Mouse (Mus musculus): ENCODE measurements at regions not wholly inside any gene's neighbourhood (a gene's known extent, or its start where the extent isn't known, plus 50 kb on each side); places are given as distances from the start of the nearest gene placed in this dataset.

DNA sequence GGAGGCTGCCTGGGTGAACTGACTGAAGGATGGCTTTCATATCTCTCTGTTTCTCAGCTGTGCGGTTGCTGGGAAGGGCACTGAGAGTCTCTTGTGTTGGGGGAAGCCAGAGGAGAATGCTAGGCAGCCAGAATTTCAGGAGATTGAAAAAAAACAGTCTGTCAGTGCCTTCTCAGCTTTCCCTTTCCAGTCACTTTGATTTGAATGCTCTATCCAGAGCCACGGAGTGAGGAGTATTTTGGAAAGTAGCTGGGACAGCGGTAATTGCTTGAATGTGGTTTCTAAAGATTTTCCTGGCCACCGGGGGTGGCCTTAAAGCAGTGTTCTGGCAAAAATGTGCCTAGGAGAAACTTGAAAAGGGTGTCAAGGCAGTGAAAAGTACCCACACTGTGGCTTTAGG, 142.4 kb downstream of the Enc1 start:
- H3K27me3 ChIP-seq (ENCODE audit: control insufficient read depth, insufficient read depth, insufficient read length) = no peaks in the 10 kb centered on the region
- H3K36me3 ChIP-seq (ENCODE audit: control insufficient read depth, insufficient read depth) = no peaks in the 10 kb centered on the region
- no peaks in the 10 kb centered on the region for H3K79me3 ChIP-seq (ENCODE audit: low read depth)
- no peaks in the 10 kb centered on the region for H3K79me2 ChIP-seq (ENCODE audit: control insufficient read depth, insufficient read depth)
- TF ChIP-seq CTCF (IDR thresholded peaks at IDR 0.05; ENCODE audit: control insufficient read depth, insufficient read depth, insufficient read length) (no peak), FOSL1 (IDR thresholded peaks at IDR 0.05; ENCODE audit: insufficient read depth, low read length, poor library complexity, severe bottlenecking) (no peak), MYOG (IDR thresholded peaks at IDR 0.05; ENCODE audit: control insufficient read depth, extremely low read depth, insufficient read length) (no peak), MYOD1 (IDR thresholded peaks at IDR 0.05; ENCODE audit: control insufficient read depth, insufficient read length, low read depth) (no peak), CEBPB (IDR thresholded peaks at IDR 0.05; ENCODE audit: low read depth) (no peak), USF1 (IDR thresholded peaks at IDR 0.05; ENCODE audit: low read depth) (no peak), MAX (IDR thresholded peaks at IDR 0.05) (no peak)
- H3ac ChIP-seq (ENCODE audit: control insufficient read depth, insufficient read length, low read depth) = no peak overlapping the region
- no peak overlapping the region for H3K4me3 ChIP-seq (ENCODE audit: insufficient read depth, poor library complexity, severe bottlenecking)

DNA sequence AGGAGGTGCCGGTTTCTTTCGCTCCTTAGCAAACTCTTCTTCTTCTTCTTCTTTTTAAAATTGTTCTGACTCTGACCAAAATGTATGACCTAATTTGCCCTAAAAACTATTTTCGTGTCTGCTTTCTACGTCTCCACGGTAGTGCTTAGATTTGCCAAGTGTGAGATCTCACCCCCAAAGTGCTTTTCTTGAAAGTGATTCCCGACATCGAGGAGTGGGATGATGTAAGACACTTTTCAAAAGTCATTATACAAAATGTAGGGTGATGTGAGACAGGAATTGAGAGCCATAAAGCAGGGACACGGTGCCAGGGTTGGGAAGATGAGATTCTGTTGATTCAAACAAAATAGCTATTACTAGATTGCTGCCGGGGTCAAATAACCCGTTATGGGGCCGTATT, 139.5 kb downstream of the Enc1 start:
- Histone ChIP-seq H3K79me3 (ENCODE audit: low read depth) (no peaks in the 10 kb centered on the region), H3K79me2 (ENCODE audit: control insufficient read depth, insufficient read depth) (no peaks in the 10 kb centered on the region), H3ac (ENCODE audit: control insufficient read depth, insufficient read length, low read depth) (no peak overlapping the region), H3K36me3 (ENCODE audit: control insufficient read depth, insufficient read depth) (no peaks in the 10 kb centered on the region), H3K4me3 (ENCODE audit: insufficient read depth, poor library complexity, severe bottlenecking) (no peak overlapping the region), H3K27me3 (ENCODE audit: control insufficient read depth, insufficient read depth, insufficient read length) (no peaks in the 10 kb centered on the region)
- TF ChIP-seq MYOD1 (IDR thresholded peaks at IDR 0.05; ENCODE audit: control insufficient read depth, insufficient read length, low read depth) = no peak
- no peak for TF ChIP-seq CTCF (IDR thresholded peaks at IDR 0.05; ENCODE audit: control insufficient read depth, insufficient read depth, insufficient read length)
- TF ChIP-seq USF1 (IDR thresholded peaks at IDR 0.05; ENCODE audit: low read depth) = no peak
- no peak for TF ChIP-seq FOSL1 (IDR thresholded peaks at IDR 0.05; ENCODE audit: insufficient read depth, low read length, poor library complexity, severe bottlenecking)
- TF ChIP-seq CEBPB (IDR thresholded peaks at IDR 0.05; ENCODE audit: low read depth) = no peak
- no peak for TF ChIP-seq MAX (IDR thresholded peaks at IDR 0.05)

DNA sequence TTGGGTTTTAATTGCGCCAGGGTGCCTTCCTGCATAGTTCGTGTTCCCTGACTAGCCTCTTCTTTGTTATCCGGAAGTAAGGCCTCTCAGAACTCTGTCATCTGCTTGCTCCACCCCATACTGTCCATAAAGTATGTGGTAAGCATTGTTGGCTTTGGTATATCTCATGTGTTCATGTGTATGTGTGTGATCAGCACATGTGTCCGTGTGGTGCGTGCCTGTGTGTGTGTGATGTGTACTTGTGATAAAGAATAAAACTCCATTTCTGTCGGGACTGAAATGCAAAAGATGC, 135.3 kb downstream of the Enc1 start:
- Histone ChIP-seq H3K4me3 (ENCODE audit: insufficient read depth, poor library complexity, severe bottlenecking) (no peak overlapping the region), H3K27me3 (ENCODE audit: control insufficient read depth, insufficient read depth, insufficient read length) (no peaks in the 10 kb centered on the region), H3K79me2 (ENCODE audit: control insufficient read depth, insufficient read depth) (no peaks in the 10 kb centered on the region), H3ac (ENCODE audit: control insufficient read depth, insufficient read length, low read depth) (no peak overlapping the region), H3K79me3 (ENCODE audit: low read depth) (no peaks in the 10 kb centered on the region), H3K36me3 (ENCODE audit: control insufficient read depth, insufficient read depth) (no peaks in the 10 kb centered on the region)
- TF ChIP-seq CTCF (IDR thresholded peaks at IDR 0.05; ENCODE audit: control insufficient read depth, insufficient read depth, insufficient read length) (no peak), FOSL1 (IDR thresholded peaks at IDR 0.05; ENCODE audit: insufficient read depth, low read length, poor library complexity, severe bottlenecking) (no peak)

DNA sequence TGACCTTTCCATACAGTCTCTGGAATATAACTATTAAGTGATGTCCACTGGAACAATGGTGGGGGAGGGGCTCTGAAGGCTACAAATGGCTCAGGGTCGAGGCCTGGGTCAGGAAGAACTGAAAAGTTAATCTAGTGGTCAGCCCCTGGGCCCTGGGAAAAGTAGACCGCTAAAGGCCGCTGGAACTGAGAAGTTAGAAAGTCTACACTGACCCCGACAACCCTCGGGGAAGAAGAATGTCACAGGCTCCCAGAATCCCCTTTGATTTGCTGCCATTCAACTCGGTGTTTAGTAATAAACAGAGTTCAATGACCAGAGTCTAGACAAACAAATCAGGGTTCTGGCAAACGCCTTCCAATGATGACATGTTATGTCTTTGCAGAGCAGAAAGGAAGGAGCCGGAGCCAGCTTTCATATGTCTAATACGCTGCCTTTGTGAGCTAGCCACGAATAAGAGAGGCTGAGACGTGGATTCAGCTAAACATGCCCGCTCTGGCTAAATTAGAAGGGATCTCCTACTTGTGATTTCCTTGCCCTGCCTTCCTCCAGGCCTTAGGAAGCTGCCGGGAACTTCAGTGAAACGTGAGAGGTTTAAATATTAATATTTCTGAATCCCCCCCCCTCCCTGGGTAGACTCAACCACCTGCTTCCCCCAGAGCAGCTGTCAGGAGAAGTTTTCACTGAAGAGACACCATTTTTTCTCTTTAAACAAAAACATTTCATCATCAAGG, 134.8 kb downstream of the Enc1 start:
- no peak overlapping the region for H3K4me3 ChIP-seq (ENCODE audit: insufficient read depth, poor library complexity, severe bottlenecking)
- no peak overlapping the region for H3ac ChIP-seq (ENCODE audit: control insufficient read depth, insufficient read length, low read depth)
- TF ChIP-seq MYOG (IDR thresholded peaks at IDR 0.05; ENCODE audit: control insufficient read depth, extremely low read depth, insufficient read length) (no peak), MYOD1 (IDR thresholded peaks at IDR 0.05; ENCODE audit: control insufficient read depth, insufficient read length, low read depth) (no peak), MAX (IDR thresholded peaks at IDR 0.05) (no peak), FOSL1 (IDR thresholded peaks at IDR 0.05; ENCODE audit: insufficient read depth, low read length, poor library complexity, severe bottlenecking) (no peak), CTCF (IDR thresholded peaks at IDR 0.05; ENCODE audit: control insufficient read depth, insufficient read depth, insufficient read length) (no peak), CEBPB (IDR thresholded peaks at IDR 0.05; ENCODE audit: low read depth) (no peak), USF1 (IDR thresholded peaks at IDR 0.05; ENCODE audit: low read depth) (no peak)
- no peaks in the 10 kb centered on the region for H3K79me2 ChIP-seq (ENCODE audit: control insufficient read depth, insufficient read depth)
- H3K36me3 ChIP-seq (ENCODE audit: control insufficient read depth, insufficient read depth) = no peaks in the 10 kb centered on the region
- H3K79me3 ChIP-seq (ENCODE audit: low read depth) = no peaks in the 10 kb centered on the region
- H3K27me3 ChIP-seq (ENCODE audit: control insufficient read depth, insufficient read depth, insufficient read length) = no peaks in the 10 kb centered on the region

GRCm38 (mm10) chr13:97372348-97372747, 131.4 kb downstream of the Enc1 start:
- Histone ChIP-seq H3K79me2 (ENCODE audit: control insufficient read depth, insufficient read depth) (no peaks in the 10 kb centered on the region), H3ac (ENCODE audit: control insufficient read depth, insufficient read length, low read depth) (no peak overlapping the region), H3K27me3 (ENCODE audit: control insufficient read depth, insufficient read depth, insufficient read length) (no peaks in the 10 kb centered on the region), H3K36me3 (ENCODE audit: control insufficient read depth, insufficient read depth) (no peaks in the 10 kb centered on the region), H3K79me3 (ENCODE audit: low read depth) (no peaks in the 10 kb centered on the region), H3K4me3 (ENCODE audit: insufficient read depth, poor library complexity, severe bottlenecking) (no peak overlapping the region)
- no peak for TF ChIP-seq CEBPB (IDR thresholded peaks at IDR 0.05; ENCODE audit: low read depth)

- Histone ChIP-seq H3K4me3 (ENCODE audit: insufficient read depth, poor library complexity, severe bottlenecking) (no peak overlapping the region), H3K27me3 (ENCODE audit: control insufficient read depth, insufficient read depth, insufficient read length) (no peaks in the 10 kb centered on the region), H3K79me3 (ENCODE audit: low read depth) (no peaks in the 10 kb centered on the region), H3K79me2 (ENCODE audit: control insufficient read depth, insufficient read depth) (no peaks in the 10 kb centered on the region), H3K36me3 (ENCODE audit: control insufficient read depth, insufficient read depth) (no peaks in the 10 kb centered on the region), H3ac (ENCODE audit: control insufficient read depth, insufficient read length, low read depth) (no peak overlapping the region)
- TF ChIP-seq FOSL1 (IDR thresholded peaks at IDR 0.05; ENCODE audit: insufficient read depth, low read length, poor library complexity, severe bottlenecking) = no peak
- TF ChIP-seq USF1 (IDR thresholded peaks at IDR 0.05; ENCODE audit: low read depth) = no peak
- no peak for TF ChIP-seq CTCF (IDR thresholded peaks at IDR 0.05; ENCODE audit: control insufficient read depth, insufficient read depth, insufficient read length)
- no peak for TF ChIP-seq CEBPB (IDR thresholded peaks at IDR 0.05; ENCODE audit: low read depth)
- TF ChIP-seq MYOD1 (IDR thresholded peaks at IDR 0.05; ENCODE audit: control insufficient read depth, insufficient read length, low read depth) = no peak
- no peak for TF ChIP-seq MYOG (IDR thresholded peaks at IDR 0.05; ENCODE audit: control insufficient read depth, extremely low read depth, insufficient read length)
- TF ChIP-seq MAX (IDR thresholded peaks at IDR 0.05) = no peak
Measured at GRCm38 (mm10) chr13:97371200-97371599, 130.3 kb downstream of the Enc1 start.

Data from C2C12 (cell line).